Mouse (Mus musculus) kidney, adult 2 months (tissue): ENCODE data around the gene Gm10912. TPM values are rescaled to one million over a fixed set of nuclear protein-coding genes. Genes with fewer than 3 reads are reported as not detected.
A peak's percentile ranks its signal among the peaks of the same experiment; 100 is the strongest.

ENCODE experiments used
- DNase-seq: peaks from one replicate; pipeline ENCODE4 v3.0.0; 2021
- H3K27ac ChIP-seq: fragments of 200-500 bp; 2 replicates; pipeline ENCODE4 v1.5.1; 2012; ENCODE audit warnings: low read depth, low read length, control low read depth, inconsistent platforms; ENCODE audit not compliant: insufficient read depth
- H3K27me3 ChIP-seq: fragments of 200-500 bp; replicated peaks from 2 replicates; pipeline ENCODE4 v1.6.1; 2012; ENCODE audit warnings: mild to moderate bottlenecking, moderate library complexity, low read length, inconsistent platforms; ENCODE audit not compliant: control insufficient read depth, insufficient read depth
- H3K36me3 ChIP-seq: fragments of 200-500 bp; 2 replicates; pipeline ENCODE4 v1.6.1; 2012; ENCODE audit warnings: mild to moderate bottlenecking, moderate library complexity, low read length, inconsistent platforms; ENCODE audit not compliant: control insufficient read depth, insufficient read depth
- H3K4me1 ChIP-seq: fragments of 200-500 bp; 2 replicates; pipeline ENCODE4 v1.6.1; 2011; ENCODE audit warnings: low read length; ENCODE audit not compliant: control insufficient read depth, insufficient read depth
- H3K4me3 ChIP-seq: fragments of 200-500 bp; 2 replicates; pipeline ENCODE4 v1.5.1; 2011; ENCODE audit warnings: mild to moderate bottlenecking, low read depth, low read length, control low read depth; ENCODE audit not compliant: insufficient read depth
- CTCF ChIP-seq: fragments of 200-500 bp; conservative IDR thresholded peaks from 2 replicates; pipeline ENCODE4 v1.5.1; 2011; ENCODE audit warnings: low read depth, mild to moderate bottlenecking, control low read depth, low read length, moderate library complexity, mixed read lengths; ENCODE audit not compliant: insufficient read depth, insufficient read length
- POLR2A ChIP-seq: fragments of 200-500 bp; IDR thresholded peaks from one replicate; pipeline ENCODE4 v1.6.1; 2011; ENCODE audit warnings: low read depth, low read length, control low read depth
- WGBS: fragments of 180-500 bp; shearing (Covaris S2); methylation state at CpG from one replicate; pipeline ENCODE4 v1.1.7; 2018; 5-methylcytosine and 5-hydroxymethylcytosine counted together
- polyA plus RNA-seq: library from polyadenylated mRNA; depleted of rRNA; stranded (reverse); fragments of >200 nt; gene quantifications from 2 replicates; pipeline ENCODE4 v1.2.3, GENCODE M21; 2012

The Gm10912 gene
- polyA plus RNA-seq, 1 experiment = 0.14 TPM

- H3K36me3 ChIP-seq = peaks cover 16% of the 10 kb centered on the region
- H3K27me3 ChIP-seq = no peaks in the 10 kb centered on the region
- no peak overlapping the region for H3K27ac ChIP-seq
- H3K4me1 ChIP-seq = peaks cover 13% of the 10 kb centered on the region
- WGBS = 61% methylated on average over 3 of the region's 3 CpGs
- no peak for TF ChIP-seq CTCF
- TF ChIP-seq POLR2A = no peak
- no peak overlapping the region for H3K4me3 ChIP-seq
- peak; percentile 29 for DNase-seq
Measured at GRCm38 (mm10) chr2:104032056-104032455, 33.6 kb upstream of the Gm10912 start.

DNA sequence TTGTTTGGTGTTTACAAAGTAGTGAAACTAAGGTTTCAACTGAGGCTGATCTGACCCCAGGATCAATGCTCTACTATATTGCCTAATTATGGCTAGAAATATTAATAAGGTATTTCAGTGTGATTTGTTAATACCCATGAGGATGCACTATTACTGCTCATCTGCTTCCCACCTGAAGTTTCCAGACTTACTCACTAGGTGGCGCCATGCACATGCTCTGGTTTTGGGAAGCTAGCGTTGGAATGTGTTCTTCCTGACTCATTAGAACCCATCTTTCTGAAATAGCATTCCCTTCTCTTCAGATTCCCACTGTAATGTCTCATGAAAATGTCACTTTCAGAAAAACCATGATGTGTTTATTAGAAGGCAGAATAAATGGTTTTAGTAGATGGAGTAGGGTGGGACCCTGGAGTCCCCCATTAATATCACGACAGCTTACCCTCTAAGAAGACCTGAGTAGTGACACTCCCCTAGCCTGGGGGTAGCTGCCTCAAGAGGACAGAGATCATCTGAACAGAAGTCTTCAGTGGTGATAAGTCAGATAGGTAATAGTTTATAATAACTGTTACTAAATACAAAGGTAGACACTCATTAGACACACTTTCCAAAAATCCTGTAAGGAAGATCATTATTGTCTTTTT is 30.7 kb upstream of the Gm10912 start:
- TF ChIP-seq POLR2A (no peak), CTCF (peak; percentile 90)
- peaks cover 19% of the 10 kb centered on the region for H3K36me3 ChIP-seq
- DNase-seq = peak; percentile 74
- no peaks in the 10 kb centered on the region for H3K27me3 ChIP-seq
- H3K4me1 ChIP-seq = peaks cover 6% of the 10 kb centered on the region
- 32% methylated on average over 3 of the region's 3 CpGs for WGBS
- no peak overlapping the region for H3K4me3 ChIP-seq
- no peak overlapping the region for H3K27ac ChIP-seq

DNA sequence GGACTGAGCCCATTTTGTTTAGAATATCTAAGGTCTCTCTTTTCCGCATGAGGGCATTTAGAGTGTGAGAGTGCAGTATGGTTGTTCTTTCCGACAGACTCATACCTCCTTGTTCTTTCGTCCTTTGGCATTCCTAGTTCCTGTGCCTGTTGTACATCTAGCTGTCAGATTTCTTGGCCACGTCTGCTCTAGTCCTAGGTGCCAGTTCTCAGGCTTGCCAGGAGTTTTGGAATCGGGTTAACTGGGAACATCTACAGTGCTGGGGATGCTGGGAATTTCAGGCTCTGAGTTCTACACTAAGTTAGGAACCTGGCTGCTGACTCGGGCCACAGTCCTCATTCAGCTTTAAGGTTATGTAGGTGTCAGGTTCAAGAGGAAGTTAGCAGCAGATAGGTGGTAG is 30.0 kb upstream of the Gm10912 start:
- TF ChIP-seq POLR2A (no peak), CTCF (no peak)
- no peak overlapping the region for H3K27ac ChIP-seq
- H3K36me3 ChIP-seq = peaks cover 19% of the 10 kb centered on the region
- H3K27me3 ChIP-seq = no peaks in the 10 kb centered on the region
- H3K4me1 ChIP-seq = peaks cover 3% of the 10 kb centered on the region; the same call in 1 of the 2 replicates
- 82% methylated on average over 6 of the region's 6 CpGs for WGBS
- no peak overlapping the region for H3K4me3 ChIP-seq
- DNase-seq = no peak

- H3K27me3 ChIP-seq = no peaks in the 10 kb centered on the region
- peaks cover 3% of the 10 kb centered on the region; the same call in 1 of the 2 replicates for H3K4me1 ChIP-seq
- no peak overlapping the region for H3K27ac ChIP-seq
- TF ChIP-seq CTCF (no peak), POLR2A (no peak)
- DNase-seq = no peak
- peaks cover 19% of the 10 kb centered on the region for H3K36me3 ChIP-seq
- WGBS = 67% methylated on average over 3 of the region's 3 CpGs
- no peak overlapping the region for H3K4me3 ChIP-seq
Measured at GRCm38 (mm10) chr2:104036316-104036715, 29.3 kb upstream of the Gm10912 start.

- Histone ChIP-seq H3K4me1 (peaks cover 5% of the 10 kb centered on the region; the same call in 1 of the 2 replicates), H3K27me3 (no peaks in the 10 kb centered on the region), H3K27ac (no peak overlapping the region), H3K36me3 (peaks cover 16% of the 10 kb centered on the region), H3K4me3 (no peak overlapping the region)
- TF ChIP-seq POLR2A (no peak), CTCF (no peak)
- 61% methylated on average over 2 of the region's 2 CpGs for WGBS
- DNase-seq = no peak
Measured at GRCm38 (mm10) chr2:104038236-104038635, 27.4 kb upstream of the Gm10912 start.

DNA sequence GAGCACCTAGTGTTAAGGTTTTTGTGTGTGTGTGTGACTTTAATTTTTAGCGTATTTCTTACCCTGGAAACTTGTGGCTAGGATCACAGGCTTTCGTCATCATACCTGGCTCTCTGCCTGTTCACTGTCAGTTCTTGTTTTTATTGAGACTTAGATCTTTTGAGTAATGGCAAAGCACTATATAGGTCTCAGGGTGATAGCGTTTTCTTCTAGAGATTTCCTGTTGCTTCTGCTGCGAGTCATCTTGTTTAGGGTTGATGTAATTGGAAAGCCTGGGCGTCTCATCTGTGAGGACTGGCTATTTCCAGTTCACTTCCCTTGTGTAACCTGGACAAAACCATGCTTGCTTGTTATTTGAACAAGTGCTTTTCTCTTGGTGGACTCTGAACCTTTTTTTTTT is 24.0 kb upstream of the Gm10912 start:
- Histone ChIP-seq H3K4me3 (no peak overlapping the region), H3K4me1 (peaks cover 8% of the 10 kb centered on the region), H3K36me3 (peaks cover 11% of the 10 kb centered on the region), H3K27ac (no peak overlapping the region; the same call in 1 of the 2 replicates), H3K27me3 (no peaks in the 10 kb centered on the region)
- no peak for TF ChIP-seq POLR2A
- TF ChIP-seq CTCF = no peak
- peak; percentile 10 for DNase-seq
- WGBS = 17% methylated on average over 5 of the region's 5 CpGs

- DNase-seq = no peak
- Histone ChIP-seq H3K27ac (no peak overlapping the region), H3K27me3 (no peaks in the 10 kb centered on the region), H3K4me3 (no peak overlapping the region), H3K36me3 (peaks cover 9% of the 10 kb centered on the region), H3K4me1 (peaks cover 8% of the 10 kb centered on the region)
- TF ChIP-seq CTCF (no peak), POLR2A (no peak)
- WGBS = 94% methylated on average over 15 of the region's 15 CpGs
Measured at GRCm38 (mm10) chr2:104042766-104043165, 22.9 kb upstream of the Gm10912 start.
